Mouse (Mus musculus): Measurements from ENCODE around the gene Olfr1496. TPM values are rescaled to one million over a fixed set of nuclear protein-coding genes. Genes with fewer than 3 reads are reported as not detected.

Olfr1496 gene
- polyA plus RNA-seq (2015; fragmentation: Nextera tagmentation; extraction: Ambion mirVana), result not detected in 2 replicates

GRCm38 (mm10) chr19:13777578-13777977 lies at the start of gene Olfr1496:
Olfr1496 (plus strand) TSS chr19:13777878.

GRCm38 (mm10) chr19:13739428-13739827 lies 38.2 kb upstream of the Olfr1496 start, which contains the start of gene Olfr1494:
Olfr1494 (plus strand) TSS chr19:13739728.

DNA sequence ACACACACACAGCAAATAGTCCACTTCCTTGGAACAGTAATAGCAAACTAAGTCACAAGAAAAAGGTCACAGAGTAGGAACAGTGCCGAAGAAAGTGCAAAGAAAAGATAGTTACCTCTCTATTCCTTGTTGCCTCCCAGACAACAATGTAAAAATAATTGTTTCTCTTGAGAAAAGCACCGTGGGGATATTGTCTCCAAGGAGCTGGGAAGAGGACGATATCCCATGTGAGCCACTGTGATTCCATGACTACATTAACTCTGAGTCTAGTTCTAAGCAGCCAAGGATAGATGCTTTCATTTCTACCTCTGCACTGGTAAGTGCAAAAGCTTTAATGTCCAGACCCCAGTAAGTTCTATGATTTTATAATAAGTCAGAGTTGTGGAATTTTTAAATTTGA lies 13.4 kb upstream of the Olfr1496 start, which contains the start of gene Olfr1495:
Gene Olfr1495 (plus strand): TSS at position 301 of the 400 bp plus-strand sequence.

DNA sequence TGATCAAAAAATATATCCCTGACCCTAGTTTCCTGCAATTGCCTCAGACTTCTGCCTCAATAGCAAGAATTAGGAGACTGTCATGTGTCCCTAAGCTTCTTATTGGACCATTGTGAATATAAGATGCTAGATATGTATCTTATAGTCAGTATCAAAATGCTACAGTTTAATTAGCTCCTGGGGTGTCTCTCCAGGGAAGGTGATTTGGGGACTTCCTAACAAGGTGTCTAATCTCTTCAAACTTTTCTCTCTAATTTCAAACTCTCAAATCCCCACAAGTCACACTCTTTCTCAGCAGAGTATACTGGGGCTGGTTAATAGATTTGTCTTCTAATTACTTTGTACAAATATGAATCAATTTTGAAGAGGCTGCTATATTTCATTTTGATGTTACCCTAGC lies 20.4 kb downstream of the Olfr1496 start, which contains the start of gene Olfr1497:
Gene Olfr1497 (minus strand): TSS at position 101 of the 400 bp plus-strand sequence.

DNA sequence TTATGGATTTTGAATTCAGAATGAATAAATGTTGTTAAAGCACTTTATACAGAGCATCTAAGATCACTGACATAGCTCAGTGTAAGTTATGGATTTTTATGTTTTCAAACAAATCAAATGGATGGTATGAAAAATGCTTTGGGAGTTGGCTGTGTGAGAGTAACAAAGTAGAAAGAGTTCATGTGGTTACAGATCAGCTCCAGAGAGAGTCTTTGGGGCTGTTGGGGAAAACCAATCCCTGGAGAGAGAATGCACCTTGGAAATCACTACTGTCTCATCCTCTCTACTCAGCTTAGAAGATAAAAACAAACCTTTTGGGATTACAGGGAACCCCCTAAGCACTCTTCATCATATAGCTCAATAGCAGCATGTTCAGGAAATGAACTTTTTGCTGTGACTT lies 41.7 kb downstream of the Olfr1496 start, which contains the start of gene Olfr1499:
Gene Olfr1499 (minus strand): TSS at position 101 of the 400 bp plus-strand sequence.

DNA sequence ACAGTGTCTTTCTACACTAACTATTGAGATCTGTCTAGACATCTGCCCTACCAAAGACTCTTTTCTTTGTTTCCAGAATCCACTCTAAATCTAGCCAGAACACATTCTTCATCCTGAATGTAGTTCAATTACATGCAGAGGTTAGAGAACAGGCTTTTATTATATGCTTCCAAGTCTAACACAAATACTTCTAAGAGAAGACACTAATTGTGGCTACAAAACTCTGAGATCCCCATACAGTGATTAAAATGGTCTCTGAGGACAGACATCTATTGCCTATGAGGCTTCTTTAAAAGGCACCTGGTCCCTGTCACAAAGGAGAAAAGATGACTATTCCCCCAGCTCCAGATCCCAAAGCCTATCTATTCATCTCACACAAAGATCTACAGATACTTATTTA lies 52.7 kb downstream of the Olfr1496 start, which contains the start of gene Olfr1500:
Gene Olfr1500 (minus strand): TSS at position 101 of the 400 bp plus-strand sequence.

Other genes with a start within 250 kb of the Olfr1496 start
- not detected in 2 replicates for gene Olfr1480, start 250.0 kb upstream of the Olfr1496 start, polyA plus RNA-seq (2015; fragmentation: Nextera tagmentation; extraction: Ambion mirVana)
- not detected in 2 replicates for gene Olfr1484, start 194.4 kb upstream of the Olfr1496 start, polyA plus RNA-seq (2015; fragmentation: Nextera tagmentation; extraction: Ambion mirVana)
- not detected in 2 replicates for gene Olfr1487, start 160.5 kb upstream of the Olfr1496 start, polyA plus RNA-seq (2015; fragmentation: Nextera tagmentation; extraction: Ambion mirVana)
- not detected in 2 replicates for gene Olfr1489, start 146.3 kb upstream of the Olfr1496 start, polyA plus RNA-seq (2015; fragmentation: Nextera tagmentation; extraction: Ambion mirVana)
- gene Olfr1490, start 126.8 kb upstream of the Olfr1496 start, polyA plus RNA-seq (2015; fragmentation: Nextera tagmentation; extraction: Ambion mirVana), result not detected in 2 replicates
- gene Olfr1491, start 80.6 kb upstream of the Olfr1496 start, polyA plus RNA-seq (2015; fragmentation: Nextera tagmentation; extraction: Ambion mirVana), result not detected in 2 replicates
- gene Olfr1493-ps1, start 54.6 kb upstream of the Olfr1496 start, polyA plus RNA-seq (2015; fragmentation: Nextera tagmentation; extraction: Ambion mirVana), result not detected in 2 replicates
- not detected in 2 replicates for gene Olfr1494, start 38.1 kb upstream of the Olfr1496 start, polyA plus RNA-seq (2015; fragmentation: Nextera tagmentation; extraction: Ambion mirVana)
- not detected in 2 replicates for gene Olfr1495, start 13.3 kb upstream of the Olfr1496 start, polyA plus RNA-seq (2015; fragmentation: Nextera tagmentation; extraction: Ambion mirVana)
- not detected in 2 replicates for gene Olfr1497, start 20.3 kb downstream of the Olfr1496 start, polyA plus RNA-seq (2015; fragmentation: Nextera tagmentation; extraction: Ambion mirVana)
- not detected in 2 replicates for gene Olfr1499, start 41.6 kb downstream of the Olfr1496 start, polyA plus RNA-seq (2015; fragmentation: Nextera tagmentation; extraction: Ambion mirVana)
- gene Olfr1500, start 52.6 kb downstream of the Olfr1496 start, polyA plus RNA-seq (2015; fragmentation: Nextera tagmentation; extraction: Ambion mirVana), result not detected in 2 replicates
- gene Olfr1501, start 72.8 kb downstream of the Olfr1496 start, polyA plus RNA-seq (2015; fragmentation: Nextera tagmentation; extraction: Ambion mirVana), result not detected in 2 replicates
- gene Olfr1502, start 83.9 kb downstream of the Olfr1496 start, polyA plus RNA-seq (2015; fragmentation: Nextera tagmentation; extraction: Ambion mirVana), result not detected in 2 replicates
- not detected in 2 replicates for gene Olfr1504, start 120.0 kb downstream of the Olfr1496 start, polyA plus RNA-seq (2015; fragmentation: Nextera tagmentation; extraction: Ambion mirVana)
- not detected in 2 replicates for gene Olfr1505, start 135.7 kb downstream of the Olfr1496 start, polyA plus RNA-seq (2015; fragmentation: Nextera tagmentation; extraction: Ambion mirVana)